Mouse (Mus musculus) erythroblast, embryonic 14.5 days (primary cell): Measurements from ENCODE around the gene Col6a5. TPM values are rescaled to one million over a fixed set of nuclear protein-coding genes. Genes with fewer than 3 reads are reported as not detected.

Experiments used
- H3K27me3 ChIP-seq: 2 replicates; pipeline ENCODE4 v1.6.1; 2012; ENCODE audit warnings: inconsistent platforms; ENCODE audit not compliant: control insufficient read depth
- H3K36me3 ChIP-seq: 2 replicates; pipeline ENCODE4 v1.6.1; 2012; ENCODE audit warnings: mild to moderate bottlenecking, inconsistent platforms; ENCODE audit not compliant: control insufficient read depth
- H3K4me1 ChIP-seq: 2 replicates; pipeline ENCODE4 v1.6.1; 2012; ENCODE audit warnings: inconsistent platforms; ENCODE audit not compliant: control insufficient read depth
- H3K4me3 ChIP-seq: replicated peaks from 2 replicates; pipeline ENCODE3; 2012; ENCODE audit warnings: moderate library complexity, mild to moderate bottlenecking, inconsistent platforms
- H3K9me3 ChIP-seq: 2 replicates; pipeline ENCODE4 v1.6.1; 2012; ENCODE audit warnings: low read length, inconsistent platforms, mixed read lengths; ENCODE audit not compliant: control insufficient read depth
- GATA1 ChIP-seq: IDR thresholded peaks from 2 replicates; pipeline ENCODE4 v1.6.1; 2012; ENCODE audit warnings: low read length, inconsistent platforms, mixed read lengths
- TAL1 ChIP-seq: IDR thresholded peaks from 3 replicates; pipeline ENCODE4 v1.6.1; 2012; ENCODE audit warnings: low read length, inconsistent platforms, mixed read lengths
- polyA plus RNA-seq: library from polyadenylated mRNA; stranded (reverse); fragments of >175 nt; gene quantifications from 2 replicates; pipeline ENCODE4 v1.2.3, GENCODE M21; 2012

Gene Col6a5
- polyA plus RNA-seq: not detected in 2 replicates

DNA sequence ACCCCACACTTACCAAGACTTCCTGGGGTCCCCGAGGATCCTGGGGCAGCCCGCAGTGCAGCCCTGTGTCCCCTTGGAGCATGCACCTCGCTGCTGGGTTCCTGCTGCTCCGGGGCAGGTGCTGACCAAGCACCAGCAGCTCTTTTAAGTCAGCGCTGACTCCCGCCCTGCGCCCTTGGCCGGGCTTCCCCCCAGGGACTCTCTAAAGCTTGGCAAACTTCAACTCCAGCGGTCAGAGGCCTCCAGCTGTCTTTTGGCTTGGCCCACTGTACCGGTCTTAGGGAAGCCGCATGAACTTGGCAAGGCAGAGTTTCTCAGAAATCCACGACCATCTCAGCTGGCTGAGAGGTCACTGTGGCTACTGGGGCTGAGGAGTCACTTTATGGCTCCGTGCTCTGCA is at the start of gene Col6a5:
Col6a5 (minus strand) TSS at position 111 of the 400 bp plus-strand sequence.
- no peaks in the 10 kb centered on the region for H3K27me3 ChIP-seq
- no peak within 1 kb of the TSS for H3K4me3 ChIP-seq
- H3K36me3 ChIP-seq: no peaks in the 10 kb centered on the region
- TF ChIP-seq TAL1 (no peak), GATA1 (no peak)
- no peaks in the 10 kb centered on the region; the same call in 1 of the 2 replicates for H3K9me3 ChIP-seq
- no peaks in the 10 kb centered on the region for H3K4me1 ChIP-seq

DNA sequence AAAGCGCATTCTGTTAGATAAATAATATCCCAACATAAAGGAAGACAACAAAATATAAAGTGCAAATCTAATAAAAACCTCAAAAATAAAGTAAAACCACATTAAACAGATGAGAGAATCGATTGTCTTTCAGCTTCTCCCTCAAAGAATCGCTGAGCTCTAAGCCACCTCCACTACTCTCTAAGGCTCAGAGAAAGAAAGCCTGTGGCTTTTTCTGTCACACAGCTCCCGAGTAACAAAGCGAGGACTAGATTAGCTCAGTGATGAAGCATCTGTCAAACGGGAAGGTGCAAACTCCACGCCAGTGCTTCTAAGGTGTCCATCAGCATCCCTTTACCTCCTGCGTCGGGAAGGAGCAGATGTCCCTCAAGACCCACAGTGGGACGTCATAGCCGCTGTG is 37.5 kb upstream of the Col6a5 start:
- H3K9me3 ChIP-seq: peaks cover 24% of the 10 kb centered on the region
- no peaks in the 10 kb centered on the region for H3K27me3 ChIP-seq
- H3K36me3 ChIP-seq: no peaks in the 10 kb centered on the region
- no peak for TF ChIP-seq GATA1
- no peak for TF ChIP-seq TAL1
- no peaks in the 10 kb centered on the region for H3K4me1 ChIP-seq
- no peak overlapping the region for H3K4me3 ChIP-seq

DNA sequence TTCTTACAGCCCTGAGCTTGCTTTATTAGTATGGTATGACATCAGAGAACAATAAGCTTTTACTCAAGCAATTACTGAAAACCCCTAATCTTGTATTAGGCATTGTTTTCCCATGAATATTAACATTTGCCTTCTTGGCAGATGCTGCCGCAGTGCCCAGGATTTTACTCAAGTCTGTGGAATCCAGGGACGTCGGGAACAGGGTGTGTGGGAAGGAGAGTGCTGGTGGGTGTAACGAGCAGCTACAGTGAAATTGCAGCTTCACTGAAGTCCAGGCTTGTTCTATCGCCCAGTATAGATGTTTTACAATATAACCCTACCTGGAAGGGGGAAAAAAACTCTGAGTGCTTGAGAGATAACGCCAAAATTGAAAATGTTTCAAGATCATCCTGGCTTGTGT is 32.0 kb upstream of the Col6a5 start:
- no peaks in the 10 kb centered on the region for H3K36me3 ChIP-seq
- no peaks in the 10 kb centered on the region for H3K27me3 ChIP-seq
- no peaks in the 10 kb centered on the region for H3K4me1 ChIP-seq
- no peak overlapping the region for H3K4me3 ChIP-seq
- TF ChIP-seq TAL1 (no peak), GATA1 (no peak)
- peaks cover 26% of the 10 kb centered on the region for H3K9me3 ChIP-seq

DNA sequence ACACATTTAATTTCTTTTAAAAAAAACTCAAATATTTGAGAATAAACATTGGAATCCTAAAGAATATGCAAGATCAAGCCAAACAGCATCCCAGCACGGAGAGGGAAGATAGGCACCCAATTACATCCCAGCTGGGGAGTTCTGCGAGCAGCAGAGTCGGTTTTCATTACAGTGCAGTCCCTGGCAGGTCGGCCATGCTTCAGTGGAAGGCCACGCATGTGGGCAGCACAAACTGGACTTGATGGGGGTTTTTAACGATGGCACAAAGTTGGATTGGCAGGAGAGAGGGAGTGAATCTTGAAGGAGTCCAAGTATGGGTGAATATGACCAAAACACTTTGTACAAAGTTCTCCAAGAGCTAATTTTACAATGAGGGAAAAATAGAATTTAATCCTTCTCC is 29.7 kb upstream of the Col6a5 start:
- no peak for TF ChIP-seq GATA1
- TF ChIP-seq TAL1: no peak
- no peaks in the 10 kb centered on the region for H3K36me3 ChIP-seq
- H3K27me3 ChIP-seq: no peaks in the 10 kb centered on the region
- no peaks in the 10 kb centered on the region for H3K4me1 ChIP-seq
- H3K4me3 ChIP-seq: no peak overlapping the region
- H3K9me3 ChIP-seq: peaks cover 15% of the 10 kb centered on the region

DNA sequence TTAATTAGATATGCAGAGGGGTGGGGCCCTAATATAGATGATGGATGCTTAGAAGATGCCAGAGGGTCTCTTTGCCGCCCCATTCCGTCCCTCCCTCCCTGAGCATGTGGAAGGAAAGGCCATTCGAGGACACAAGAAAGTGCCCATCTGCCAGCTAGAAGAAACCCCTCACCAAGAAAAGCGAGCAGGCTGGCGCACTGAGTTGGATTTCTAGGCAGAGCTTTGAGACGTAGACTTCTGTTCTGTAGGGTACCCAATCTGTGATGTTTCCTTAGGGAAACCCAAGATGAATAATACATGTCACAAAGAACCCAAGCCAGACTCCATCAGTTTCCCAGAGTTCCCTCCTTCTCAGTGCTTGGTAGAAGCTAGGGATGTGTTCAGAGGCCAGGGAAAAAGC is 29.0 kb upstream of the Col6a5 start:
- Histone ChIP-seq H3K4me1 (no peaks in the 10 kb centered on the region), H3K36me3 (no peaks in the 10 kb centered on the region), H3K27me3 (no peaks in the 10 kb centered on the region), H3K4me3 (no peak overlapping the region), H3K9me3 (peaks cover 12% of the 10 kb centered on the region)
- TF ChIP-seq TAL1 (no peak), GATA1 (no peak)

DNA sequence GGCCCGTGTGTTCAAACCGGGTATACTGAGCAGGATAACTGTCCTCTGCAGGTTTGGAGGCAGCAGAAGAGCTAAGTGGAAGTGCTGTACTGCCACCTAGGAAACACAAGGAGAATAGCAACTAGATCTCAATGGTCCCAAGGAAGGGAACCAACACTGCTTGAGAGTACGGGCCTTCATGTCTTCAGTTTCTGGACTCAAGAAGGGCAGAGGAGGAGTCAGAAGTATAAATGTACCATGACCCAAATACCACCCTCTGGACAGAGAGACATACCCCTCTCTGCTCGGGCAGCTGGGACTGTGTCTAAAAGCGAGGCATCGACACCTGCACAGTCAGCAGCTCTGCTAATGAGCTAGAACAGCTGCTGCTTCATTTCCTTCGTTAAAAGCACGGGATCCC is 27.7 kb upstream of the Col6a5 start:
- TF ChIP-seq GATA1 (no peak), TAL1 (no peak)
- Histone ChIP-seq H3K4me3 (no peak overlapping the region), H3K36me3 (no peaks in the 10 kb centered on the region), H3K27me3 (no peaks in the 10 kb centered on the region), H3K9me3 (peaks cover 6% of the 10 kb centered on the region), H3K4me1 (no peaks in the 10 kb centered on the region)

DNA sequence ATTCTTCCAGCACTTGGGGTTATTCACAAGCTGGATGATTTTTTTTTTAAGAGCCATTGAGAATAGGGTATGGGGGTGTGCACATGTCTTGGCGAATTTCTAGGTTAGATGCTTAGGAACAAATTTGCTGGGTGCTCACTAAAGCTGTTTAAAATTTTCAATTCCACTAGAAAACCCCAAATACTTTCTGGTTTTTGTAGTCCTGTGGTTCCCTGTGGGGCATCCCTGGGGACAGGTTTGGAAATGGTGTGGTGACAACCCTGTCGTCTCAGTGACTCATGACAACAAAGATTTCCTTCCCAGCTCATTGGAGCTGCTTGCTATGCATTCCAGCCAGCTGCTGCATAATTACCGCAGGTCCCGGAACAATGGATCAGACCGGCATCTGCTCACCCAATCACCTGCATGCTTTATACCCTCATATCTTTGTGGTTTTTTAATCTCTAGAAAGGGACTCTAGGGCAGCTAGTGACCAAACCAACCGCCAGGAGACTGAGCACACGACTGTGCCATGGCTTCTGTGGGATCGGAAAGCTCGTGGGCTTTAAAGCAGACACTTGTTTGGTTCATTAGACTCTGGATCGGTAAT is 24.6 kb upstream of the Col6a5 start:
- Histone ChIP-seq H3K27me3 (no peaks in the 10 kb centered on the region), H3K4me1 (no peaks in the 10 kb centered on the region), H3K4me3 (no peak overlapping the region), H3K36me3 (no peaks in the 10 kb centered on the region), H3K9me3 (peaks cover 2% of the 10 kb centered on the region; the same call in 1 of the 2 replicates)
- no peak for TF ChIP-seq TAL1
- no peak for TF ChIP-seq GATA1

DNA sequence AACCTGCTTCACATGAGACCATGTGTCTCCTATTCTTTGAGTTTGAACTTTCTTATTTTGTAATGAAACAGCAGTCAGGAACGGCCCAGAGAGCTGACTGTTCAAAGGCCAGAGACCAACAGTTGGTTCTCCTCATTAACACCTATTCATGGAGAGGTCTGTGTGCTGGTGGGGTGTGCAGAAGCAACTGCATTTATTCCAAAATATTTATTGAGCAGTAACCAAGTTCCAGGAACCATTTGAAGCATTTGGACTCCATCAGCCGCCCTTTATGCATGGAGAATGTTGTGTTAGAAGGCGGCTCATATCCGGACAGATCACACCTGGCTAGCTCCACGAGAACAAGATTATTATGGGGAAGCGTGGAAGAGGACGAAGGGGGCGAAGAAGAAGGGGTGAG is 18.0 kb upstream of the Col6a5 start:
- Histone ChIP-seq H3K4me3 (no peak overlapping the region), H3K9me3 (peaks cover 3% of the 10 kb centered on the region; the same call in 1 of the 2 replicates), H3K4me1 (no peaks in the 10 kb centered on the region), H3K27me3 (no peaks in the 10 kb centered on the region), H3K36me3 (no peaks in the 10 kb centered on the region)
- TF ChIP-seq GATA1: no peak
- no peak for TF ChIP-seq TAL1

DNA sequence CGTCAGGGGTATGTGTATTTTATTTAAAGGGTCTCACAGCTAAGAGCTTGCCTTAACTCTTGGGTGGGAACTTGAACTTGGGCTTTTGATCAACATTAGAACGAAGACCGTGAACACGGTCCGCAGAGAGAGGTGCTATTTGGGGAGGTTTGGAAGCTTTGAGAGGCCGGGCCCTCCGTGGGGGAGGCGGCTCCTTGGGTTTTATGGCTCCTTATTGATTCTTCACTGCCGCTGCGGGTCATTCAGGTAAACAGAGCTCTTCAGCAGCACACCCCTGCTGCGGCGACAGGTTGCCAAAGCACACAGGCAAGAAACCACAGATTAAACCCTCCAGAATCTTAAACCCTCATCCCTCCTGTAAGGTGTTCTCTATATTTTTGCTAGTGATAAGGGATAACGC is 16.4 kb upstream of the Col6a5 start:
- TF ChIP-seq TAL1: no peak
- no peak for TF ChIP-seq GATA1
- H3K27me3 ChIP-seq: no peaks in the 10 kb centered on the region
- H3K36me3 ChIP-seq: no peaks in the 10 kb centered on the region
- H3K4me1 ChIP-seq: no peaks in the 10 kb centered on the region
- peaks cover 3% of the 10 kb centered on the region; the same call in 1 of the 2 replicates for H3K9me3 ChIP-seq
- H3K4me3 ChIP-seq: no peak overlapping the region

DNA sequence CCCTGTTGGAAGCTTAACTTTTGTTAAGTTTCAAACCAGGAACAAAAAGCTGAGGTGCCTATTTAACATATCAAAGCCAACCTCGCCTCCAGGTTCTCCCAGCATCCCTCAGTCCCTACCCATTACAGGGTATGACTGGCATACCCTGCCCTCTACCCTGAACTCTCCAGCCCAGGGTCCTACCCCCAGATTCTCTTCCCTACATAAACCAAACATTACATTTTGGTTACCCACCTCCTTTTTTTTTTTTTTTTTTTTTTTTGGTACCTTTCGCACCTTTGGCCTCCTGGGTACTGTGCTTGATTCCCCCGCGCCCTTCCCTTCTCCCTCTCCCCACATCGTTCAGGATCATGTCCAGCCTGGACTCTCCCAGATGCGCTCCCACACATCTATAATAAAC is 15.9 kb upstream of the Col6a5 start:
- no peaks in the 10 kb centered on the region for H3K4me1 ChIP-seq
- peaks cover 4% of the 10 kb centered on the region; the same call in 1 of the 2 replicates for H3K9me3 ChIP-seq
- no peaks in the 10 kb centered on the region for H3K36me3 ChIP-seq
- H3K27me3 ChIP-seq: no peaks in the 10 kb centered on the region
- H3K4me3 ChIP-seq: no peak overlapping the region
- no peak; the same call in 2 of the 3 replicates for TF ChIP-seq TAL1
- no peak for TF ChIP-seq GATA1
